Comparison of ENCODE assay signal across 23 mouse cellular contexts in the genomic region with DNA sequence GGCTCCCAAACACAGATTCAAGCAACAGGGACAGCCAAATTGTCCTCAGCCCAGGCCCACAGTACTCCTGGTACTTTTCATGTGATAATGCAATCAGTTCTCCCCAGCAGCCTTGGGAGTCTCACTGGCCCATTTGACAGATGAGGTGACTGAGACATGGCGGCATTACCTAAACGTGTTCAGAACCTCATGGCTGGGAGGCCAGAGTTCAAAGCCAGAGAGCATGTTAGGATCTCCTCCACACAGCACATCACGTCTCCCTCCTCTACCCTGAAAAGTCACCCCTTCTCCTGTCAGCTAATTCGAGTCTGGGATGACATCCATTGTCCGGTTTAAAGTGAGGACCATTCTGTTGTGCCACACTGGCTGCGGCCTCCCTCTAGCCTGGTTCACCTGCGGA. TPM values are rescaled to one million over a fixed set of nuclear protein-coding genes. Genes with fewer than 3 reads are reported as not detected.
DNase-seq lines count a peak whose midpoint lies in the region; TF ChIP-seq lines count a peak whose summit lies in the region.
"Had no signal": no experiment of that assay in that cellular context is flagged by ENCODE, and none has a peak within 500 bp of the region (broad histone marks: within the 10 kb centered on the region; RNA-seq: fewer than 3 reads in every experiment).

No protein-coding gene starts in this region.

- peak; percentile 11 to 23 for DNase-seq in cerebellum, postnatal 25 days
- no peak for DNase-seq in cerebellum, postnatal 4 days (ENCODE audit: low spot score in 2 of 2)
- peak; percentile 2 for DNase-seq in heart, postnatal 4 days
- no peak for DNase-seq in heart, postnatal 25 days (ENCODE audit: low spot score)
- DNase-seq in lung, adult 2 months: peak; percentile 1
- DNase-seq in lung, postnatal 25 days (ENCODE audit: low spot score): no peak
- DNase-seq in urinary bladder, adult 2 months (ENCODE audit: low spot score): peak; percentile 8
- DNase-seq in urinary bladder, postnatal 14 days (ENCODE audit: low spot score): no peak
- DNase-seq: adrenal gland, postnatal 14 days; embryo, embryonic 11 days; gastrocnemius, adult 2 months; kidney, adult 2 months; kidney, postnatal 36 days; liver; right cerebral cortex, postnatal 4 days had no signal

- TF ChIP-seq CTCF in lung, adult 2 months (IDR thresholded peaks at IDR 0.05; ENCODE audit: insufficient read depth, low read length): no peak

- no peak for TF ChIP-seq POLR2A in lung, adult 2 months (IDR thresholded peaks at IDR 0.05; ENCODE audit: borderline replicate concordance, extremely low read depth, low read depth, low read length)

- no peak overlapping the region for H3K4me3 ChIP-seq in lung, adult 2 months (replicated peaks; ENCODE audit: extremely low read depth, low read depth, low read length)
- H3K4me3 ChIP-seq: embryonic facial prominence, embryonic 12.5 days; gastrocnemius, adult 2 months; heart, embryonic 12.5 days; hindbrain, embryonic 10.5 days; hindbrain, embryonic 15.5 days; liver, embryonic 15.5 days; megakaryocyte, embryonic 14.5 days; midbrain, embryonic 13.5 days had no signal

- intact Hi-C loops in heart, postnatal 25 days (cut with DNase I): no loop called here

- WGBS in lung, adult 2 months: 81% methylated on average over 7 of the region's 7 CpGs

- no peaks in the 10 kb centered on the region for H3K4me1 ChIP-seq in lung, adult 2 months (ENCODE audit: control insufficient read depth, insufficient read depth, low read length)
- H3K4me1 ChIP-seq: embryonic facial prominence, embryonic 12.5 days; liver, embryonic 15.5 days had no signal

RNA-seq across cellular contexts. Expression of a gene that starts 27.5 kb away (rescaled TPM):
- total RNA-seq in heart, postnatal 4 days (2021): 10 to 100 TPM; 22.4 to 23.0 TPM
- 10 to 100 TPM; 24.6 to 28.1 TPM for total RNA-seq in heart, postnatal 25 days (2021)
- polyA plus RNA-seq in lung, adult 2 months (2012; rRNA removed): 78.2 and 94.2 TPM in 2 replicates
- 38.3 and 39.3 TPM in 2 replicates for polyA plus RNA-seq in urinary bladder, adult 2 months (2012; rRNA removed)
- total RNA-seq: MEL had no signal

Comparison
In these comparisons a context has a peak if more than half of its experiments do, and no peak if none do; other contexts are left out.
1. DNase-seq: peak in cerebellum, postnatal 25 days (2 of 2), heart, postnatal 4 days (single experiment), lung, adult 2 months (single experiment) and urinary bladder, adult 2 months (single experiment); none in cerebellum, postnatal 4 days (0 of 2), heart, postnatal 25 days (single experiment), lung, postnatal 25 days (single experiment) and urinary bladder, postnatal 14 days (single experiment).